Comparison of ENCODE assay signal across 7 mouse cellular contexts in genomic region chr10:44997184-44997905, GRCm38 (mm10).
DNase-seq lines count a peak whose midpoint lies in the region; ATAC-seq lines count a peak whose summit lies in the region.

No protein-coding gene starts in this region.

- intact Hi-C loops in heart, postnatal 10 days (cut with DNase I), result loop anchor here (5.0 kb wide), 1 partner anchor 135 kb away; no protein-coding TSS in a partner anchor

- no peak overlapping the region; the same call in 1 of the 2 replicates for H3K9ac ChIP-seq in midbrain, embryonic 13.5 days (replicated peaks)

- H3K9me3 ChIP-seq in forebrain, embryonic 10.5 days, result no peaks in the 10 kb centered on the region
- no peaks in the 10 kb centered on the region for H3K9me3 ChIP-seq in midbrain, embryonic 13.5 days

- H3K4me1 ChIP-seq in forebrain, embryonic 10.5 days, result peaks cover 60% of the 10 kb centered on the region
- peaks cover 49% of the 10 kb centered on the region for H3K4me1 ChIP-seq in midbrain, embryonic 13.5 days (replicated peaks)

- H3K4me3 ChIP-seq in forebrain, embryonic 10.5 days, result peak overlapping the region; percentile 41
- peak overlapping the region; percentile 27 for H3K4me3 ChIP-seq in midbrain, embryonic 13.5 days (replicated peaks)

- WGBS in forebrain, embryonic 10.5 days, result 3% methylated on average over 14 of the region's 14 CpGs
- 3% methylated on average over 13 of the region's 14 CpGs for WGBS in midbrain, embryonic 13.5 days

- peaks cover 68% of the 10 kb centered on the region for H3K27me3 ChIP-seq in forebrain, embryonic 10.5 days (ENCODE audit: poor library complexity, severe bottlenecking)
- H3K27me3 ChIP-seq in midbrain, embryonic 13.5 days, result no peaks in the 10 kb centered on the region

- ATAC-seq in midbrain, embryonic 13.5 days, result no peak
- no peak for ATAC-seq in erythroblast, adult 5-6 weeks (replicated peaks; ENCODE audit: low FRiP score, poor library complexity, severe bottlenecking)

- peak overlapping the region; percentile 53 for H3K4me2 ChIP-seq in midbrain, embryonic 13.5 days (replicated peaks)

- H3K27ac ChIP-seq in forebrain, embryonic 10.5 days, result peak overlapping the region; percentile 80
- H3K27ac ChIP-seq in midbrain, embryonic 13.5 days, result peak overlapping the region; percentile 56

- peak; percentile 45 for DNase-seq in forebrain, embryonic 10.5 days (ENCODE audit: extremely low spot score, low spot score)
- DNase-seq in heart, postnatal 10 days, result peak; percentile 54 to 63
- DNase-seq in kidney, postnatal 36 days, result peak; percentile 54 to 62
- no peak for DNase-seq in frontal cortex, adult 2 months (ENCODE audit: extremely low spot score in 1 of 2, low spot score in 1 of 2)
- no peak for DNase-seq in T-cell, adult 2 months (ENCODE audit: low spot score)

- H3K36me3 ChIP-seq in forebrain, embryonic 10.5 days (replicated peaks), result no peaks in the 10 kb centered on the region
- H3K36me3 ChIP-seq in midbrain, embryonic 13.5 days, result no peaks in the 10 kb centered on the region

Comparison
In these comparisons a context has a peak if more than half of its experiments do, and no peak if none do; other contexts are left out.
1. DNase-seq: peak in forebrain, embryonic 10.5 days (single experiment), heart, postnatal 10 days (2 of 2) and kidney, postnatal 36 days (2 of 2); none in frontal cortex, adult 2 months (0 of 2) and T-cell, adult 2 months (single experiment).